Mouse (Mus musculus): ENCODE measurements around the gene Haghl. TPM values are rescaled to one million over a fixed set of nuclear protein-coding genes. Genes with fewer than 3 reads are reported as not detected.

Gene Haghl
- polyA plus RNA-seq, 1 experiment from 2014 or later: 75.6 TPM

GRCm38 (mm10) chr17:25824362-25825142 is 39.1 kb upstream of the Haghl start:
- H3K36me3 ChIP-seq (ENCODE audit: control insufficient read depth, insufficient read depth, low read length): peaks cover 28% of the 10 kb centered on the region
- H3K4me3 ChIP-seq (ENCODE audit: low read length): peak overlapping the region; percentile 79
- H3K9ac ChIP-seq (ENCODE audit: low read depth, low read length): peak overlapping the region; percentile 76; the same call in 1 of the 2 replicates
- ATAC-seq (ENCODE audit: low FRiP score, low TSS enrichment): no peak
- H3K27me3 ChIP-seq (ENCODE audit: control insufficient read depth, insufficient read depth, low read length): peaks cover 10% of the 10 kb centered on the region
- peaks cover 21% of the 10 kb centered on the region for H3K4me1 ChIP-seq (ENCODE audit: control insufficient read depth, insufficient read depth, low read length)
- H3K9me3 ChIP-seq (ENCODE audit: control insufficient read depth, low read length): no peaks in the 10 kb centered on the region
- H3K27ac ChIP-seq (ENCODE audit: low read depth, low read length): no peak overlapping the region
- H3K4me2 ChIP-seq (replicated peaks; ENCODE audit: low read depth, low read length): peak overlapping the region; percentile 98
- WGBS: 72% methylated on average over 17 of the region's 17 CpGs

- no peak within 1 kb of the TSS for H3K27ac ChIP-seq (ENCODE audit: low read depth, low read length)
- H3K36me3 ChIP-seq (ENCODE audit: control insufficient read depth, insufficient read depth, low read length): peaks cover 27% of the 10 kb centered on the region
- peak within 1 kb of the TSS; percentile 98 for H3K4me2 ChIP-seq (replicated peaks; ENCODE audit: low read depth, low read length)
- under 1% methylated on average over 18 of the region's 18 CpGs for WGBS
- peak within 1 kb of the TSS; percentile 76 for H3K9ac ChIP-seq (ENCODE audit: low read depth, low read length)
- H3K9me3 ChIP-seq (ENCODE audit: control insufficient read depth, low read length): no peaks in the 10 kb centered on the region
- ATAC-seq (ENCODE audit: low FRiP score, low TSS enrichment): peak; percentile 44; the same call in 1 of the 2 replicates
- peak within 1 kb of the TSS; percentile 79 for H3K4me3 ChIP-seq (ENCODE audit: low read length)
- peaks cover 20% of the 10 kb centered on the region for H3K4me1 ChIP-seq (ENCODE audit: control insufficient read depth, insufficient read depth, low read length)
- H3K27me3 ChIP-seq (ENCODE audit: control insufficient read depth, insufficient read depth, low read length): peaks cover 21% of the 10 kb centered on the region
Measured at GRCm38 (mm10) chr17:25823452-25823851, 38.0 kb upstream of the Haghl start, which contains the start of gene Wdr24. Gene Wdr24, plus strand, starts transcription at chr17:25823627.

GRCm38 (mm10) chr17:25818851-25819780 is 33.6 kb upstream of the Haghl start:
- no peaks in the 10 kb centered on the region for H3K36me3 ChIP-seq (ENCODE audit: control insufficient read depth, insufficient read depth, low read length)
- H3K27me3 ChIP-seq (ENCODE audit: control insufficient read depth, insufficient read depth, low read length): peaks cover 34% of the 10 kb centered on the region
- H3K4me1 ChIP-seq (ENCODE audit: control insufficient read depth, insufficient read depth, low read length): peaks cover 4% of the 10 kb centered on the region
- H3K27ac ChIP-seq (ENCODE audit: low read depth, low read length): no peak overlapping the region
- peak overlapping the region; percentile 9; the same call in 1 of the 2 replicates for H3K4me3 ChIP-seq (ENCODE audit: low read length)
- ATAC-seq (ENCODE audit: low FRiP score, low TSS enrichment): no peak
- H3K9ac ChIP-seq (ENCODE audit: low read depth, low read length): no peak overlapping the region
- 6% methylated on average over 46 of the region's 46 CpGs for whole genome bisulfite sequencing
- peak overlapping the region; percentile 32 for H3K4me2 ChIP-seq (replicated peaks; ENCODE audit: low read depth, low read length)
- no peaks in the 10 kb centered on the region for H3K9me3 ChIP-seq (ENCODE audit: control insufficient read depth, low read length)

DNA sequence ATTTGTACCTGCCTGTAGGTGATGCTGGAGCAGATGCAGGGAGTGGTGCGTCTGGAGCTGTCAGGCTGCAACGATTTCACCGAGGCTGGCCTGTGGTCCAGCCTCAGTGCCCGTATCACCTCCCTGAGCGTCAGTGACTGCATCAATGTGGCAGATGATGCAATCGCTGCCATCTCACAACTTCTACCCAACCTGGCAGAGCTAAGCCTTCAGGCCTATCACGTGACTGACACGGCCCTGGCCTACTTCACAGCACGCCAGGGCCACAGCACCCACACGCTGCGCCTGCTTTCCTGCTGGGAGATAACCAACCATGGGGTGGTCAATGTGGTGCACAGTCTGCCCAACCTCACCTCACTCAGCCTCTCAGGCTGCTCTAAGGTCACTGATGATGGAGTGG is 32.2 kb upstream of the Haghl start:
- H3K9ac ChIP-seq (ENCODE audit: low read depth, low read length): no peak overlapping the region
- ATAC-seq (ENCODE audit: low FRiP score, low TSS enrichment): no peak
- no peaks in the 10 kb centered on the region for H3K9me3 ChIP-seq (ENCODE audit: control insufficient read depth, low read length)
- 0 out of 2 replicates have a peak, but pooled peaks cover 3% of the 10 kb centered on the region for H3K4me1 ChIP-seq (ENCODE audit: control insufficient read depth, insufficient read depth, low read length)
- H3K4me3 ChIP-seq (ENCODE audit: low read length): no peak overlapping the region
- H3K27ac ChIP-seq (ENCODE audit: low read depth, low read length): no peak overlapping the region
- H3K27me3 ChIP-seq (ENCODE audit: control insufficient read depth, insufficient read depth, low read length): peaks cover 34% of the 10 kb centered on the region
- no peaks in the 10 kb centered on the region for H3K36me3 ChIP-seq (ENCODE audit: control insufficient read depth, insufficient read depth, low read length)
- 83% methylated on average over 11 of the region's 11 CpGs for WGBS
- no peak overlapping the region for H3K4me2 ChIP-seq (replicated peaks; ENCODE audit: low read depth, low read length)

DNA sequence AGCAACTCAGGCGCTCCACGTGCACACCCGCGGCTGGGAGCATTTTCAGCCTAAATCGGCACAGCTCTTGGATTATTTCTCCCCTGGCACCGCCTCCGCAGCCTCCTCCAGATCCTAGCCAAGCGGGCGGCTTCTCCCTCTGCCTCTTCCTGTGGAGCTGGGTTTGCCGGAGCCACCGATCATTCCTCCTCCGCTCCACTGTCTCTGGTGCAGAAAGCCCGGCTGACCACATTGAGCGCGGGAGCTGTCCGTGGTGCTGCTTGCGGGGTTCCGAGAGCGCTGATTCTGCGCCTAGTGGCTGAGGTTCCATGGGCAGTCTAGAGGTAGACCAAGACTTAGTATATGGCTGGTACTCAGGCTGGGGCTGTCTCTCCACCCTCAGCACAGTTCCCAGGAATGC is 28.0 kb upstream of the Haghl start:
- Histone ChIP-seq H3K27me3 (ENCODE audit: control insufficient read depth, insufficient read depth, low read length) (peaks cover 34% of the 10 kb centered on the region), H3K9me3 (ENCODE audit: control insufficient read depth, low read length) (no peaks in the 10 kb centered on the region), H3K36me3 (ENCODE audit: control insufficient read depth, insufficient read depth, low read length) (no peaks in the 10 kb centered on the region), H3K4me3 (ENCODE audit: low read length) (no peak overlapping the region), H3K9ac (ENCODE audit: low read depth, low read length) (no peak overlapping the region), H3K4me1 (ENCODE audit: control insufficient read depth, insufficient read depth, low read length) (peaks cover 12% of the 10 kb centered on the region), H3K4me2 (replicated peaks; ENCODE audit: low read depth, low read length) (no peak overlapping the region; the same call in 1 of the 2 replicates), H3K27ac (ENCODE audit: low read depth, low read length) (no peak overlapping the region)
- ATAC-seq (ENCODE audit: low FRiP score, low TSS enrichment): peak; percentile 41; the same call in 1 of the 2 replicates
- WGBS: 1% methylated on average over 20 of the region's 20 CpGs

DNA sequence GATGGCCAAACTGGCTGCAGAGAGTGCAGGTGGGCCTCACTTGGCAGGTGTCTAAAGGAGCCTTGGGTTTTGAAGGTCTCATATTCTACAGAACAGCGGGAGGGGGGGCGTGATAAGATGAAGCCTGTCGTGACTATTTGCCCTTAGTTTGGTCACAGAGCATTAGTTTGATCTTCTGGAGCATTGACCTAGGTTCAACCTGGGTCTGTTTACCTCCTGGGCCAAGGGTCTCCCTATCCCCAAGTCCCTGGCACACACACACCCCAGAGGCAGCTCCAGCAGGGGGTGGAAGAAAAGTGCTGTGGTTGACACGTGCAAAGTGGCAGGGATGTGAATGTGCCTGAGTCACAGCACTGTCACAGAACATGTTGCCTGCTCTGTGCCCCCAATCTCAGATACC is 25.4 kb upstream of the Haghl start:
- WGBS: 71% methylated on average over 4 of the region's 4 CpGs
- Histone ChIP-seq H3K4me2 (replicated peaks; ENCODE audit: low read depth, low read length) (no peak overlapping the region), H3K9me3 (ENCODE audit: control insufficient read depth, low read length) (no peaks in the 10 kb centered on the region), H3K9ac (ENCODE audit: low read depth, low read length) (no peak overlapping the region), H3K27me3 (ENCODE audit: control insufficient read depth, insufficient read depth, low read length) (peaks cover 27% of the 10 kb centered on the region), H3K4me1 (ENCODE audit: control insufficient read depth, insufficient read depth, low read length) (peaks cover 12% of the 10 kb centered on the region), H3K27ac (ENCODE audit: low read depth, low read length) (no peak overlapping the region), H3K36me3 (ENCODE audit: control insufficient read depth, insufficient read depth, low read length) (no peaks in the 10 kb centered on the region), H3K4me3 (ENCODE audit: low read length) (no peak overlapping the region)
- no peak for ATAC-seq (ENCODE audit: low FRiP score, low TSS enrichment)

DNA sequence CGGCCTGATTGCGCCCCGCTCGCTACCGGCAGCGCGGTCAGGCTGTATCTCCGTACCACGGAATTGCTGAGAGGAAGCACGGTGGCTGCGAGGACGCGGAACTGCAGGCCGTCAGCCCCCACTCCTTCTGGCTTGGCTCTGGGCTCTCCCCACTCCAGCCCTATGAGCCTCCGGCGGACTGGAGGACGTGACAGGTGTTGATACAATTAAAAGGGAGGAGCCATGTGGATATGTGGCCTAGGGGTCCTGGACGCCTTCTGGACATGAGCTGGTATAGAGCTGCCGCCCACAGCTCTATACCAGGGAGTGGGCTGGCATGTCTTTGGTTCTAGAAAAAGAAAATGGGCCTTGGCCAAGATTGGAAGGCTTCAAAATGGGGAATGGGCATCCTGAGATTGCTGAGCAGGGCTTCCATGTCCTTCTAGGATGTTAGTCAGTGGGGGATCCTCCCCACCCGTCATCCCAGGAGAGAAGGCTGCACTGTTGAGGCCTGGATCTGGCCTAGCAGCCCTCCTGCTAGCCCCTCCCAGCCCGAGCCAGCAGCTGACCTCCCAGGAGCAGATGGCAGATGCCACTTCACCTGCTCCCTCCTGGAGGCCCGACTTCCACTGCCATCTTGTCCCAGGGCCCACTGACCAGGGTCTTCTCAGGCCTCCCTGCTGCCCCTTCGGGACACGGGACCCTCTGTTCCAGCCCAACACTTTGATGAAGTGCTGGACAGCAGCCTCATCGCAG is 24.3 kb upstream of the Haghl start:
- Histone ChIP-seq H3K36me3 (ENCODE audit: control insufficient read depth, insufficient read depth, low read length) (no peaks in the 10 kb centered on the region), H3K9me3 (ENCODE audit: control insufficient read depth, low read length) (no peaks in the 10 kb centered on the region), H3K27ac (ENCODE audit: low read depth, low read length) (no peak overlapping the region), H3K4me2 (replicated peaks; ENCODE audit: low read depth, low read length) (peak overlapping the region; percentile 99), H3K9ac (ENCODE audit: low read depth, low read length) (peak overlapping the region; percentile 63), H3K4me1 (ENCODE audit: control insufficient read depth, insufficient read depth, low read length) (peaks cover 12% of the 10 kb centered on the region), H3K4me3 (ENCODE audit: low read length) (peak overlapping the region; percentile 68), H3K27me3 (ENCODE audit: control insufficient read depth, insufficient read depth, low read length) (peaks cover 27% of the 10 kb centered on the region)
- ATAC-seq (ENCODE audit: low FRiP score, low TSS enrichment): peak; percentile 41; the same call in 1 of the 2 replicates
- 7% methylated on average over 25 of the region's 25 CpGs for WGBS

DNA sequence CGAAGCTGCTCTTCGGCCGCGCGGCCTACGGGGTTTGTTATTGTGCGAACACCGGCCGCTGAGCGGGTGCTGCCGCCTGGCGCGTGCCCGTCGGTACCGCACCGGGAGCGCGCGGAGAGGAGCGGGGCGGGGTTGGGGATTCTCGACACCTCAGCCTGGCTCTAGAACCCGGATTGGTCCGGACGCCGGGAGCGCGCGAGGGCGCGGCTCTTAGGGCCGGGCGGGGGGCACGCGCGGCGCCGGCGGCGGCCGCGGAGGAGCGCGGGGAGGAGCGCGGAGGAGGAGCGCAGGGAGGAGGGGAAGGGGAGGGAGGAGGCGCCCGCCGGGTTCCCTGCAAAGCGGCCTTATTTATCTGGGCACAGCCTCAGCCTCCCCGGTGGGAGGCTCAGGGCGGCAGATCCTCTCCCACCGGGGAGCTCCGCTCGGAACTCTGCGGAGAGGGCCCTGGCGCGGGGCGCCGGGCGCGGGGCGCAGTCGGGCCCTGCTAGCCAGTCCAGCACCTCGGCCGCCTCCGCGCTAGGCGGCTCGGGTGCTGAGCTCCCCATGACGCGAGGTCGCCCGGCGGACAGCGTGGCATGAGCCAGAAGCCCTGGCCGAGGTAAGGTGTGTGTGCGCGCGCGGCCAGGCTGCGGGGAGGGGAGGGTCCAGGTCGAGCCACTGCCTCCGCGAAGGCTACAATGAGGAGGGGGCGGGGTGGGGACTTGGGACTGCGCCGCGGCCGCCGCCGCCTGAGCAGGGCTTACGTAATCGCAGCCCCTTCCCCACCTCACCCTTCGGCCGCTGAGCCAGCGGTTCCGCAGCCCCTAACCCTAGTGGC is 23.5 kb upstream of the Haghl start, which contains the start of gene Fbxl16:
Gene Fbxl16 (plus strand): TSS at position 297 of the 817 bp plus-strand sequence.
- peak within 1 kb of the TSS; percentile 99 for H3K4me2 ChIP-seq (replicated peaks; ENCODE audit: low read depth, low read length)
- H3K27me3 ChIP-seq (ENCODE audit: control insufficient read depth, insufficient read depth, low read length): peaks cover 27% of the 10 kb centered on the region
- H3K36me3 ChIP-seq (ENCODE audit: control insufficient read depth, insufficient read depth, low read length): no peaks in the 10 kb centered on the region
- H3K4me1 ChIP-seq (ENCODE audit: control insufficient read depth, insufficient read depth, low read length): peaks cover 12% of the 10 kb centered on the region
- ATAC-seq (ENCODE audit: low FRiP score, low TSS enrichment): peak; percentile 82
- H3K9ac ChIP-seq (ENCODE audit: low read depth, low read length): peak within 1 kb of the TSS; percentile 63
- under 1% methylated on average over 89 of the region's 100 CpGs for WGBS
- H3K27ac ChIP-seq (ENCODE audit: low read depth, low read length): no peak within 1 kb of the TSS
- peak within 1 kb of the TSS; percentile 68 for H3K4me3 ChIP-seq (ENCODE audit: low read length)
- H3K9me3 ChIP-seq (ENCODE audit: control insufficient read depth, low read length): no peaks in the 10 kb centered on the region
